Mouse (Mus musculus): ENCODE data around the gene Ece1. TPM values are rescaled to one million over a fixed set of nuclear protein-coding genes. Genes with fewer than 3 reads are reported as not detected.
A peak's percentile ranks its signal among the peaks of the same experiment; 100 is the strongest.

Gene Ece1
- total and polyA plus RNA-seq, 3 experiments: 25.3 to 43.8 TPM; not detected in 1

GRCm38 (mm10) chr4:137963881-137964584 lies 102.0 kb downstream of the Ece1 start:
- TF ChIP-seq MYC (IDR thresholded peaks at IDR 0.05; ENCODE audit: low read depth, low read length) (no peak), RAD21 (IDR thresholded peaks at IDR 0.05; ENCODE audit: low read depth, low read length) (peak; percentile 41), SIN3A (IDR thresholded peaks at IDR 0.05; ENCODE audit: low read length) (no peak), ELF1 (IDR thresholded peaks at IDR 0.05; ENCODE audit: low read depth, low read length) (no peak), JUND (IDR thresholded peaks at IDR 0.05; ENCODE audit: low read depth, low read length) (no peak), POLR2A (IDR thresholded peaks at IDR 0.05; ENCODE audit: control insufficient read depth in 1 of 2, insufficient read depth in 1 of 2, low read depth in 1 of 2, low read length in 2 of 2, poor library complexity in 1 of 2) (no peak), POLR2AphosphoS2 (IDR thresholded peaks at IDR 0.05; ENCODE audit: low read length) (no peak), MYB (IDR thresholded peaks at IDR 0.05; ENCODE audit: low read depth, low read length) (no peak), GABPA (IDR thresholded peaks at IDR 0.05; ENCODE audit: low read depth, low read length) (no peak), CHD2 (IDR thresholded peaks at IDR 0.05; ENCODE audit: low read length) (no peak), MXI1 (IDR thresholded peaks at IDR 0.05; ENCODE audit: low read depth, low read length) (no peak; the same call in 1 of the 2 replicates), ZMIZ1 (IDR thresholded peaks at IDR 0.05; ENCODE audit: low read depth, low read length) (no peak), UBTF (IDR thresholded peaks at IDR 0.05; ENCODE audit: borderline replicate concordance, insufficient read depth, low read depth, low read length) (no peak), HCFC1 (IDR thresholded peaks at IDR 0.05; ENCODE audit: low read depth, low read length) (no peak), CTCF (IDR thresholded peaks at IDR 0.05 in 2 of 3, conservative IDR thresholded peaks at IDR 0.05 in 1 of 3; ENCODE audit: control insufficient read depth in 1 of 3, insufficient read depth in 1 of 3, low read depth in 2 of 3, low read length in 3 of 3, poor library complexity in 1 of 3, severe bottlenecking in 1 of 3) (peak; percentile 77 to 91 (median 90)), ZNF384 (IDR thresholded peaks at IDR 0.05; ENCODE audit: low read depth, low read length) (no peak), TCF12 (IDR thresholded peaks at IDR 0.05; ENCODE audit: low read depth, low read length) (no peak), NRF1 (IDR thresholded peaks at IDR 0.05; ENCODE audit: insufficient read depth, low read depth, low read length, poor library complexity, severe bottlenecking) (no peak), ZC3H11A (IDR thresholded peaks at IDR 0.05; ENCODE audit: low read depth, low read length) (0 out of 2 replicates have a peak, but pooled peaks have one; percentile 14), MAZ (IDR thresholded peaks at IDR 0.05; ENCODE audit: low read depth, low read length) (no peak), MAX (IDR thresholded peaks at IDR 0.05; ENCODE audit: low read length) (no peak), ETS1 (IDR thresholded peaks at IDR 0.05; ENCODE audit: low read depth, low read length) (no peak), USF1 (IDR thresholded peaks at IDR 0.05; ENCODE audit: low read depth, low read length) (no peak), TAL1 (IDR thresholded peaks at IDR 0.05; ENCODE audit: low read length) (no peak), SMC3 (IDR thresholded peaks at IDR 0.05; ENCODE audit: low read depth, low read length) (peak; percentile 59)
- peak; percentile 79 for DNase-seq (ENCODE audit: low read depth, low spot score)
- no peaks in the 10 kb centered on the region for H3K79me2 ChIP-seq (ENCODE audit: control insufficient read depth, insufficient read depth, low read length, poor library complexity)
- H3K36me3 ChIP-seq (ENCODE audit: control insufficient read depth in 1 of 2, insufficient read depth in 2 of 2, low read length in 2 of 2): no peaks in the 10 kb centered on the region
- no peak overlapping the region for H3K4me3 ChIP-seq (ENCODE audit: control insufficient read depth in 1 of 2, insufficient read depth in 1 of 2, low read depth in 2 of 2, low read length in 2 of 2)
- no peak overlapping the region for H3K27ac ChIP-seq (ENCODE audit: control insufficient read depth, low read depth, low read length)
- H3K9ac ChIP-seq (ENCODE audit: control insufficient read depth, low read depth, low read length, poor library complexity, severe bottlenecking): no peak overlapping the region
- no peaks in the 10 kb centered on the region for H3K27me3 ChIP-seq (ENCODE audit: control insufficient read depth in 1 of 2, insufficient read depth in 2 of 2, low read length in 2 of 2)
- peaks cover 2 to 8% of the 10 kb centered on the region in 2 experiments; a peak in 2 of 4 replicates for H3K4me1 ChIP-seq (ENCODE audit: control insufficient read depth in 1 of 2, insufficient read depth in 2 of 2, low read length in 2 of 2)
- no peaks in the 10 kb centered on the region for H3K9me3 ChIP-seq (replicated peaks; ENCODE audit: insufficient read depth, low read length)
